Mouse (Mus musculus): ENCODE data around the gene Gm20388. TPM values are rescaled to one million over a fixed set of nuclear protein-coding genes. Genes with fewer than 3 reads are reported as not detected.

The Gm20388 gene
- total RNA-seq, 1 experiment from 2014 or later = 18.4 TPM

GRCm38 (mm10) chr8:121968542-121968941, 2057.9 kb downstream of the Gm20388 start:
- ATAC-seq (replicated peaks in 1 of 2; ENCODE audit: insufficient read depth in 1 of 2, low FRiP score in 2 of 2, low TSS enrichment in 1 of 2, low read depth in 1 of 2, poor library complexity in 2 of 2, severe bottlenecking in 2 of 2) = no peak

DNA sequence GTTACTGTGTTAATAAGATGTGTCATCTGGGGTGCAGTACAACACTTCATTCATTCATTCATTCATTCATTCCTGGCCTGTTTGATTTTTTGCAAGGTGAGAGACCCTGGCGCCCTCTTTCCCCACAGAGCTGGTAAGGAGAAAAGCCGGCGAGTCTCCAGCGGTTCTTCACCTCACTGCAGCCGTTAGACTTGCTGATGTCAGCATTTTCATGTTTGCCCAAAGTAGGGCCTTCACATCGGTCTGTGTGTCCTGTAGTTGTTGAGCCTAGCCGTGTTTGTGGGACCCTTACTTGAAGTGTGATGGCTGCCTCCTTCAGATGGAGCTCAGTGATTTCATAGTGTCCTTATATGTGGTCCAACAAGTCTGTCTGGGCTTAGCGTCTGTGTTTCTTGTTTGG, 2059.6 kb downstream of the Gm20388 start:
- no peak for ATAC-seq (replicated peaks in 1 of 2; ENCODE audit: insufficient read depth in 1 of 2, low FRiP score in 2 of 2, low TSS enrichment in 1 of 2, low read depth in 1 of 2, poor library complexity in 2 of 2, severe bottlenecking in 2 of 2)

DNA sequence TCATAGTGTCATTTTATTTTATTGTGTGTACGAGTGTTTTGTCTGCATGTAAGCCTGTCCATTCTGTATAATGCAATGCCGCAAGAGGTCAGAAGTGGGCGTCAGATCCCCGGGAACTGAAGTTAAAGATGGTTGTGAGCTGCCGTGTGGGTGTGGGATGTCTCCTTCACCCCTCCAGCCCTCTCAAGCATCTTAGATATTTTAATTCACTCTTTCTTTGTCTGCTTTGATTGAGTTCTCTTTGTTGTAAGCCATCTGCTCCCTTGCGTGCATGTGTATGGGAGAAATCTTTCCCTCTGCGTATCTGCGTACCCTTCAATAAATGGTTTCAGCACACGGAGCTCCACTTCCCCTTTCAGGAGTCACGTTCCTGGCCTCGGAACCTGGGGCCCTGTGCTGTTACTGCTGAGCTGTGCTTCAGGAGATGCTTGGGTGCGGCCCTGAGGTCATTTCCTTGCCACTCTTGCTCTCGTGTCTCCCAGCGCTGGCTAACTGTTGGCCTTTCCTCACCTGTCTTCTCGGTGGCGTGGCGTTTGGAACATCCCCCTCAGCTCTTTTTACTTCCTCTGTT, 2060.9 kb downstream of the Gm20388 start:
- ATAC-seq (replicated peaks in 1 of 2; ENCODE audit: insufficient read depth in 1 of 2, low FRiP score in 2 of 2, low TSS enrichment in 1 of 2, low read depth in 1 of 2, poor library complexity in 2 of 2, severe bottlenecking in 2 of 2) = peak; percentile 67 to 68

DNA sequence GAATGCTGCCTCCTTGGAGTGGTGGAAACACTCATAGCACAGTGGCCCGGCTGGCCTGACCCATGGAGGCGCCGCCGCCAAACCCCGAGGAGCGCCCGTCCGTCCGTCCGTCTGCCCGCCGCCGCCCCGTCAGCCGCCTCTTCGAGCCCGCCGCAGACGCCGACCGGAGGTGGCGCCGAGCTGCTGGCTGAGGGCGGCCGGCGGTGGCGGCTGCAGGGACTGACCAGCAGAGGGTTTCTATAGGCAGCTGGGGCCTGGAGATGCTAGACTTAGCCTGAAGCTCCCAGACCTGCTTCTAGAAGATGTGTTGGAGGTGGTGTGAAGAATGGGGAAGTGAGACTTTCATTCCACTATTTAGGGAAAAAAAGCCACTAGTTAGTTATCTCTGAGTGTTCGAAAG, 2063.3 kb downstream of the Gm20388 start:
- no peak; a peak in 1 of 4 replicates for ATAC-seq (replicated peaks in 1 of 2; ENCODE audit: insufficient read depth in 1 of 2, low FRiP score in 2 of 2, low TSS enrichment in 1 of 2, low read depth in 1 of 2, poor library complexity in 2 of 2, severe bottlenecking in 2 of 2)

DNA sequence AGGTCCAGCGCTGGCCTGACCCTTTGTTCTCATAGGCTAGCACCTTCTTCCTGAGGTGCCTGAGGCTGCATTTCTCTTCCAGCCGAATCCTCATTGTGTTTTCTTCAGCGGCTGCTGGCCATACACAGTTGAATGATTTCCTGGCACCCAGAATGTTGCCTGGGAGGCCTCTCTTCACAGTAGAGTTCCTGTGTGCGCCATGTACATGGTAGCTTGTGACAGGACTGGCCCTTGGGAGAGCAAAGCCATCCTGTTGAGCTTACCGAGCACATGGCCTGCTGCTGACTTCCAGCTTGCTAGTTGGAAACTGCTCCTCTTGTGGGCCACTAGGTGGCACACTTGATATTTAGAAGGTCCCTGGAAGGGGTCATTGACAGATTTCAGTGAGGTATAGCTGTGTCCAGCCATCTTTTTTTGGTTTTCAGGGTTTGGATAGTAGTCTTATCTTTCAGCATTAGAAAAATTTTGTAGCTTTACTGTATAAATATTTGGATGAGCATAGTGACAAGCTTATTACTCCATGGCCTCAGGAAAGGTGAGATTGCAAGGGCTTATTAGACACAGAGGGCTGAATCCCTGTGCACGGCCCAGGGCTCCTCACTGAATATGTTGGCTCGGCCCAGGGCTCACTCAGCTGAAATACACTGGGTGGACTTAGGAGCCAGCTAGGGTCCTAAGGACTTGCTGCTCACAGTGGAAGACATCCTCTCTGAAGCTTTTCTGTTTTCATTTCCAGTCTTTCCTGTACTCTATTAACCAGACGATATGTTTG, 2067.4 kb downstream of the Gm20388 start:
- ATAC-seq (replicated peaks in 1 of 2; ENCODE audit: insufficient read depth in 1 of 2, low FRiP score in 2 of 2, low TSS enrichment in 1 of 2, low read depth in 1 of 2, poor library complexity in 2 of 2, severe bottlenecking in 2 of 2) = peak; percentile 44 to 75; a peak in 2 of 4 replicates

DNA sequence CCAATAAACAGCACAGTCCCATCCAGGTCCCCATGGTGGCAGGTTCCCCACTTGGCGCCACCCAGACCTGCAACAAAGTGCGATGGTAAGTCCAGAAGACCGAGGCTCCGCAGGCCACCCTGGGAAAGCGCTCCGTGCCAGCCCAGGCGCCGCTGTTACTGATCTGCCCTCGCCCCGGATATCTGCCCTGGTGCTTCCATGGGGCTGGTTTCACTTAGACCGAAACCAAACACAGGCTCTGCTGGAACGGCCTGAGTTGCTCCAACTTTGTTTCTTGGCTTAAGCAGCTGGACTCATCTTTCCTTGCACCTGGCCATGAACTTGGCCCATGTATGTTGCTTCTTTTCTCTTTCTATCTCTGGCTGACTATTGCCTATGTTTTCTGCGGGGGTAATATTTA, 2068.0 kb downstream of the Gm20388 start:
- ATAC-seq (replicated peaks in 1 of 2; ENCODE audit: insufficient read depth in 1 of 2, low FRiP score in 2 of 2, low TSS enrichment in 1 of 2, low read depth in 1 of 2, poor library complexity in 2 of 2, severe bottlenecking in 2 of 2) = no peak

- ATAC-seq (replicated peaks in 1 of 2; ENCODE audit: insufficient read depth in 1 of 2, low FRiP score in 2 of 2, low TSS enrichment in 1 of 2, low read depth in 1 of 2, poor library complexity in 2 of 2, severe bottlenecking in 2 of 2) = no peak
Measured at GRCm38 (mm10) chr8:121980792-121981519, 2070.3 kb downstream of the Gm20388 start.

GRCm38 (mm10) chr8:121981520-121981895, 2070.9 kb downstream of the Gm20388 start:
- no peak for ATAC-seq (replicated peaks in 1 of 2; ENCODE audit: insufficient read depth in 1 of 2, low FRiP score in 2 of 2, low TSS enrichment in 1 of 2, low read depth in 1 of 2, poor library complexity in 2 of 2, severe bottlenecking in 2 of 2)

- ATAC-seq (replicated peaks in 1 of 2; ENCODE audit: insufficient read depth in 1 of 2, low FRiP score in 2 of 2, low TSS enrichment in 1 of 2, low read depth in 1 of 2, poor library complexity in 2 of 2, severe bottlenecking in 2 of 2) = no peak
Measured at GRCm38 (mm10) chr8:121985673-121986072, 2075.0 kb downstream of the Gm20388 start.

DNA sequence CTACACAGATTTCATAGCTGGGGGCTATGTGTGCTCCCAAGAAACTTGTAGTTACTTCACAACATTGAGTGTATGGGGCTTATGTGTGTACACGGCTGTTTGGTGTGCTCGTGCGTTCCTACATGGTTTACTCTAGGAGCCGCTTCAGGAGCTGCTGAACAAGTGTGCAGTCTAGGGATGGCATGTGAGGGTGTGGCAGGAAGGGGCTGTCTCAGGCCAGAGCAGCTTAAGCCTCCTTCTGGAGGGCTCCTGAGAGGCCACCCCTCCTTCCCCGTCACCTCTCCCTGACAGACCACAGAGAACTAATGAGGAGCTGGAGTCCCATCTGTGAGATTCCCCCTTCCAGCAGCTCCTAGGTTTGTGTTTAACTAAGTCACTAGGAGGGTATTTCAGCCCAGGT, 2077.3 kb downstream of the Gm20388 start:
- no peak for ATAC-seq (replicated peaks in 1 of 2; ENCODE audit: insufficient read depth in 1 of 2, low FRiP score in 2 of 2, low TSS enrichment in 1 of 2, low read depth in 1 of 2, poor library complexity in 2 of 2, severe bottlenecking in 2 of 2)

DNA sequence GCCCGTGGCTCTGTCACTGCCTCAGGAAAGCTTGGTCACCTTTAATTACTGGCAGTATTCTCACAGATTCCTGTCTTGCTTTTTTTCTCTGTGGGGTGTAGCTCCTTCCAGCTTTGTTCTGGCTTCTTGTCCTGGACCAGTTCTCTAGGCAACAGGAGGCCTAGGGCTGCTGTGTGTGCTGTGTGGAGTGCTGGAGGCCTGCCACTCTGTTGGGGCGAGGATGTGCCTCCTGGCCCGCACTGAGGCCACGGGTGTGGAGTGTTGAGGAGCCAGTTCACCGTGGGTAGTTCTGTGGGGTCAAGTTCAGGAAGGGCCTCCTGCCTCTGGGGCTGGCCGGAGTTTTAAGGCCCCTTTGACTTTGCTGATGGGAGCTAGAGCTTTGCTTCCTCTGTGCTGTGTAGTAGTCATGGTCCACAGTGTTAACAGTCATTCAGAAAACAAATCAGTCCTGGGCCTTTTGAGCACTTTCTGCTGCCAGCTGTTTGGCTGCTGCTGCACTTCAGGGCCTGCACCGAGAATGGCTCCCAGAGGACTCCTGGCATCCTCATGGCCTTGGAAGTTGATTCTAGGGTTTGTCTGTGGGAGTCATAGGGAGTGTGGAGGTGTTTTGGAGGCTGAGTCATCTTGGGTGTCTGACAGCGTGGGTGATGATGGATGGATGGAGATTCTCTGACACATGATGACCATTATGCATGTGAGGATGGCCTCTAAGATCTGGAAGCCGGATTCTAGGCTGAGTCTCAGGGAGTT, 2080.0 kb downstream of the Gm20388 start:
- no peak for ATAC-seq (replicated peaks in 1 of 2; ENCODE audit: insufficient read depth in 1 of 2, low FRiP score in 2 of 2, low TSS enrichment in 1 of 2, low read depth in 1 of 2, poor library complexity in 2 of 2, severe bottlenecking in 2 of 2)

GRCm38 (mm10) chr8:121991611-121992010, 2081.0 kb downstream of the Gm20388 start:
- ATAC-seq (replicated peaks in 1 of 2; ENCODE audit: insufficient read depth in 1 of 2, low FRiP score in 2 of 2, low TSS enrichment in 1 of 2, low read depth in 1 of 2, poor library complexity in 2 of 2, severe bottlenecking in 2 of 2) = no peak

DNA sequence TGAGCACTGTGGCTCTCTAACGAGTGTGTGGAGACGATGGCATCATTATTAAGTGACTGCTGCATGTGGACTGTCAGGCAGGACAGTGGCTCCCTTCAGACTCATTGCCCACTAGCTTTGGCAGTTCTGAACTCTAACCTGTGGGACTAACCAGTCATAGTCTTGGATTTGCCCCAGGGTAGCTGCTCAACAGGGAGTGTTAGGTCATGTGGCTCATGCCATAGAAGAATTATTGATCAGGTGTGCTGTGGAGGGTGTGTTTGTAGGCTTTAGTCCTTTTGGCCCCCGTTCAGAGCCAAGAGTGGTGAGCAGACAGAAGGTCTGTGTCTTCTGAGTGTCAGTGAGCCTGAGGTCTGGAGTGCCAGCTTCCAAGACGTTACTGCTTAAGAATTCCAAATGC, 2082.3 kb downstream of the Gm20388 start:
- ATAC-seq (replicated peaks in 1 of 2; ENCODE audit: insufficient read depth in 1 of 2, low FRiP score in 2 of 2, low TSS enrichment in 1 of 2, low read depth in 1 of 2, poor library complexity in 2 of 2, severe bottlenecking in 2 of 2) = no peak

DNA sequence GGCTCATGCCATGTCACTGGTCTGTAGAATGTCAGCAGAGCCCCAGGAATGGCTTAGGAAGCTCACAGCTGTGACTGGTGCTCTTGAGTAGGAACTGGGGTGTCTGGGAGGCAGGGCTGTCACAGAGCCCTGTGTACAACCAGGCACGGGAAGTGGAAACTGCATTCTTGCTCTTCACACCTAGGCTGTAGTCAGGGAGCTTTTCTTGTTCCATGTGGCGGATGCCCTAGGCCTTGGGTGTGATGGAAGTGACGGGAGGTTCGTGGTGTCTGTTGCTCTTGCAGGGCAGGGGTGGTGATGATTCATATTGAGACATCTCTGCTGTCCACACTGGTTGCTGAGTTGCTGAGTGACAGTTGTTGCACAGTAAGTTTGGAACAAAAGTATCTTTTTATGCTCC, 2084.5 kb downstream of the Gm20388 start:
- ATAC-seq (replicated peaks in 1 of 2; ENCODE audit: insufficient read depth in 1 of 2, low FRiP score in 2 of 2, low TSS enrichment in 1 of 2, low read depth in 1 of 2, poor library complexity in 2 of 2, severe bottlenecking in 2 of 2) = peak in 1 of 2 experiments; percentile 31; a peak in 2 of 4 replicates

DNA sequence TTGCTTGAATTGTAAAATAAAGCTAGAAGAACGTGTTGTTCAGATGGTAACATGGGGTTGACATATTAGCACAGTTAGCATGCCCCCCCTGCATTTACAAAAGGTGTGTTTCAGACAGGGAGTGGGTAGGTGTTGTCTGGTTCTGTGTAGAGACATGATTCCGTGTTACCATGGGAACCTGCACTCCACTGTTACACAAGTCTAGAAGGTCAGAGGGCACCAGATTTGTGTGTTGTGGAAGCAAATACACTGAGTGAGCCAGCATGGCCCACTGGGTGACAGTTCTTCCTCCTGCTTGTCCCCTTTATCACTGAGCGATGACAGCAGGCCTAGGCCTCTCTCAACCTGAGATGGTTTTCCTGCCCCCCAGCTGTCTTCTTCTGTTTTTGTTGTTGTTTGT, 2085.3 kb downstream of the Gm20388 start:
- ATAC-seq (replicated peaks in 1 of 2; ENCODE audit: insufficient read depth in 1 of 2, low FRiP score in 2 of 2, low TSS enrichment in 1 of 2, low read depth in 1 of 2, poor library complexity in 2 of 2, severe bottlenecking in 2 of 2) = no peak

DNA sequence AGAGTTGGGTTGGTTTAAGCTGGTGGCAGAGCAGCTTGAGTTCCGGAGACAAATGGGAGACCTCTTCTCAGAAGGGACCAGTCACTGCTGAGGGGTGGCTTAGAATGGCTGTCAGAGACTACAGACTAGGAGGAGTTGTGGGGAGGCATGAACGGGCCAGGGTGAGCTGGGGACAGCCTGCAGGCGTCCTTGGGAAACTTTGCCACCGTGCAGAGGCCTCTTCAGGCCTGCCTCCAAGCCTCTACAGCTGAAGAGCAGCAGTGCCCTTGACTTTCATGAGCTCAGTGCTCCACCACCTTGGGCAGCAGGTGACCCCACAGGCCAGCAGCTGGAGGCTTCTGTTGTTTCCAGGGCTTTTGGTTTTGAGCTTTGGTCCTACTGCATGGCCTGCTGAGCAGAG, 2088.0 kb downstream of the Gm20388 start:
- no peak for ATAC-seq (replicated peaks in 1 of 2; ENCODE audit: insufficient read depth in 1 of 2, low FRiP score in 2 of 2, low TSS enrichment in 1 of 2, low read depth in 1 of 2, poor library complexity in 2 of 2, severe bottlenecking in 2 of 2)

- no peak for ATAC-seq (replicated peaks in 1 of 2; ENCODE audit: insufficient read depth in 1 of 2, low FRiP score in 2 of 2, low TSS enrichment in 1 of 2, low read depth in 1 of 2, poor library complexity in 2 of 2, severe bottlenecking in 2 of 2)
Measured at GRCm38 (mm10) chr8:121999211-121999610, 2088.6 kb downstream of the Gm20388 start.
